Comparison of ENCODE assay signal across 20 mouse cellular contexts in genomic region chr11:50648143-50648807, GRCm38 (mm10). TPM values are rescaled to one million over a fixed set of nuclear protein-coding genes. Genes with fewer than 3 reads are reported as not detected.
"Had no signal": no experiment of that assay in that cellular context is flagged by ENCODE, and none has a peak within 500 bp of the region (broad histone marks: within the 10 kb centered on the region; RNA-seq: fewer than 3 reads in every experiment).

No protein-coding gene starts in this region.

- ATAC-seq: midbrain, embryonic 13.5 days; midbrain, embryonic 16.5 days had no signal

- H3K27me3 ChIP-seq: kidney, embryonic 15.5 days; liver, embryonic 13.5 days; megakaryocyte, embryonic 14.5 days; midbrain, embryonic 13.5 days; neural tube, embryonic 13.5 days; stomach, embryonic 15.5 days had no signal

- H3K9me3 ChIP-seq: kidney, embryonic 15.5 days; liver, embryonic 13.5 days had no signal

- H3K4me3 ChIP-seq: kidney, embryonic 15.5 days; left cerebral cortex, adult 2 months; liver, embryonic 13.5 days; megakaryocyte, embryonic 14.5 days; midbrain, embryonic 10.5 days; midbrain, embryonic 13.5 days; myocyte; neural tube, embryonic 13.5 days; stomach, embryonic 15.5 days had no signal

- H3K4me2 ChIP-seq: kidney, embryonic 15.5 days; liver, embryonic 13.5 days; midbrain, embryonic 13.5 days; neural tube, embryonic 13.5 days; stomach, embryonic 15.5 days had no signal

- H3K4me1 ChIP-seq: kidney, embryonic 15.5 days; liver, embryonic 13.5 days; megakaryocyte, embryonic 14.5 days; midbrain, embryonic 10.5 days; midbrain, embryonic 13.5 days had no signal

- H3K27ac ChIP-seq: kidney, embryonic 15.5 days; left cerebral cortex, adult 2 months; liver, embryonic 13.5 days; midbrain, embryonic 10.5 days; midbrain, embryonic 13.5 days; neural tube, embryonic 13.5 days; stomach, embryonic 15.5 days had no signal

- H3K9ac ChIP-seq: kidney, embryonic 15.5 days; liver, embryonic 13.5 days; midbrain, embryonic 13.5 days; neural tube, embryonic 13.5 days; stomach, embryonic 15.5 days had no signal

- H3K36me3 ChIP-seq: kidney, embryonic 15.5 days; liver, embryonic 13.5 days; midbrain, embryonic 10.5 days; midbrain, embryonic 13.5 days; neural tube, embryonic 13.5 days; stomach, embryonic 15.5 days had no signal

- DNase-seq: kidney, adult 11 months; kidney, adult 8-10 months; kidney, postnatal 10 days; kidney, postnatal 36 days; layer of hippocampus, postnatal 36 days; liver, embryonic 13.5 days; retina, postnatal 1 day; right cerebral cortex, postnatal 25 days; spleen, adult 18-20 months; thymus, postnatal 25 days had no signal

RNA-seq across cellular contexts. Expression of gene Adamts2, which starts 46.4 kb away (rescaled TPM):
- total RNA-seq: monocyte, adult 5-6 weeks had no signal
